Mouse (Mus musculus) embryonic facial prominence, embryonic 11.5 days (tissue): ENCODE measurements around the gene Pde4b. TPM values are rescaled to one million over a fixed set of nuclear protein-coding genes. Genes with fewer than 3 reads are reported as not detected.

ENCODE experiments used
- ATAC-seq: fragments of 200-750 bp; cut with Nextera tagmentation; replicated peaks from 2 replicates; pipeline ENCODE4 v1.8.0; 2017; ENCODE audit warnings: low read depth; ENCODE audit not compliant: insufficient number of reproducible peaks, low FRiP score, low TSS enrichment
- DNase-seq: peaks from one replicate; pipeline ENCODE4 v3.0.0-alpha.2; 2015; ENCODE audit warnings: low spot score
- H3K27ac ChIP-seq: fragments of 300-500 bp; sonication (generic); replicated peaks from 2 replicates; pipeline ENCODE4 v1.5.1; 2014; ENCODE audit warnings: mild to moderate bottlenecking, low read depth, low read length, control low read depth
- H3K27me3 ChIP-seq: fragments of 300-500 bp; sonication (generic); 2 replicates; pipeline ENCODE4 v1.6.1; 2014; ENCODE audit warnings: mild to moderate bottlenecking, low read length, moderate library complexity, mixed read lengths; ENCODE audit not compliant: control insufficient read depth, insufficient read depth
- H3K36me3 ChIP-seq: fragments of 300-500 bp; sonication (generic); replicated peaks from 2 replicates; pipeline ENCODE4 v1.6.1; 2014; ENCODE audit warnings: low read depth, mild to moderate bottlenecking, low read length, moderate library complexity, mixed read lengths; ENCODE audit not compliant: control insufficient read depth, insufficient read depth
- H3K4me1 ChIP-seq: fragments of 300-500 bp; sonication (generic); 2 replicates; pipeline ENCODE4 v1.6.1; 2014; ENCODE audit warnings: low read length, mixed read lengths; ENCODE audit not compliant: control insufficient read depth, insufficient read depth
- H3K4me2 ChIP-seq: fragments of 300-500 bp; sonication (generic); 2 replicates; pipeline ENCODE4 v1.6.1; 2014; ENCODE audit warnings: low read depth, mild to moderate bottlenecking, control low read depth, low read length, moderate library complexity
- H3K4me3 ChIP-seq: fragments of 300-500 bp; sonication (generic); 2 replicates; pipeline ENCODE4 v1.5.1; 2014; ENCODE audit warnings: low read depth, low read length, control low read depth
- H3K9ac ChIP-seq: fragments of 300-500 bp; sonication (generic); replicated peaks from 2 replicates; pipeline ENCODE4 v1.6.1; 2014; ENCODE audit warnings: mild to moderate bottlenecking, control low read depth, low read length
- H3K9me3 ChIP-seq: fragments of 300-500 bp; sonication (generic); replicated peaks from 2 replicates; pipeline ENCODE4 v1.6.1; 2016; ENCODE audit warnings: mild to moderate bottlenecking, low read length, inconsistent platforms, mixed read lengths; ENCODE audit not compliant: control insufficient read depth
- WGBS: fragments of 180-500 bp; shearing (Covaris S2); extraction: QIAGEN DNeasy Blood & Tissue Kit; methylation state at CpG from one replicate; pipeline ENCODE4 v1.1.7; 2014; 5-methylcytosine and 5-hydroxymethylcytosine counted together
- polyA plus RNA-seq: library from polyadenylated mRNA; unstranded; fragments of >200 nt; fragmentation: Nextera tagmentation; extraction: Ambion mirVana; gene quantifications from 2 replicates; pipeline ENCODE4 v1.2.1, GENCODE M21; 2014

Pde4b gene
- polyA plus RNA-seq, 1 experiment from 2014 or later = 10.3 TPM

- WGBS = 30% methylated on average over 8 of the region's 8 CpGs
- peaks cover 3% of the 10 kb centered on the region for H3K4me1 ChIP-seq
- H3K4me3 ChIP-seq = no peak overlapping the region
- no peaks in the 10 kb centered on the region for H3K27me3 ChIP-seq
- H3K36me3 ChIP-seq = no peaks in the 10 kb centered on the region
- H3K27ac ChIP-seq = peak overlapping the region; percentile 54; the same call in 1 of the 2 replicates
- DNase-seq (peak; percentile 87), ATAC-seq (no peak)
- no peaks in the 10 kb centered on the region for H3K9me3 ChIP-seq
- H3K4me2 ChIP-seq = peak overlapping the region; percentile 17
- no peak overlapping the region for H3K9ac ChIP-seq
These were observed 423.6 kb downstream of the Pde4b start for GRCm38 (mm10) chr4:102510939-102511391.

- peak overlapping the region; percentile 54 for H3K27ac ChIP-seq
- DNase-seq (peak; percentile 26), ATAC-seq (0 out of 2 replicates have a peak, but pooled peaks have one; percentile 34)
- peaks cover 3% of the 10 kb centered on the region for H3K4me1 ChIP-seq
- WGBS = 9% methylated on average over 11 of the region's 11 CpGs
- no peaks in the 10 kb centered on the region for H3K9me3 ChIP-seq
- no peaks in the 10 kb centered on the region for H3K27me3 ChIP-seq
- no peaks in the 10 kb centered on the region for H3K36me3 ChIP-seq
- peak overlapping the region; percentile 35 for H3K9ac ChIP-seq
- peak overlapping the region; percentile 17 for H3K4me2 ChIP-seq
- peak overlapping the region; percentile 3; the same call in 1 of the 2 replicates for H3K4me3 ChIP-seq
These were observed 424.2 kb downstream of the Pde4b start for GRCm38 (mm10) chr4:102511511-102511910.

GRCm38 (mm10) chr4:102512940-102513339 lies 425.6 kb downstream of the Pde4b start:
- Histone ChIP-seq H3K4me2 (no peak overlapping the region), H3K27me3 (no peaks in the 10 kb centered on the region), H3K9ac (no peak overlapping the region), H3K4me1 (peaks cover 3% of the 10 kb centered on the region), H3K27ac (no peak overlapping the region), H3K36me3 (no peaks in the 10 kb centered on the region), H3K9me3 (no peaks in the 10 kb centered on the region), H3K4me3 (no peak overlapping the region)
- WGBS = 89% methylated on average over 7 of the region's 7 CpGs
- ATAC-seq (no peak), DNase-seq (no peak)

- Histone ChIP-seq H3K9me3 (no peaks in the 10 kb centered on the region), H3K4me2 (no peak overlapping the region), H3K36me3 (no peaks in the 10 kb centered on the region), H3K27ac (no peak overlapping the region), H3K9ac (no peak overlapping the region), H3K27me3 (no peaks in the 10 kb centered on the region), H3K4me3 (no peak overlapping the region), H3K4me1 (peaks cover 3% of the 10 kb centered on the region)
- ATAC-seq (no peak), DNase-seq (no peak)
- 64% methylated on average over 5 of the region's 5 CpGs for WGBS
These were observed 426.2 kb downstream of the Pde4b start for GRCm38 (mm10) chr4:102513514-102513913.

- Histone ChIP-seq H3K9me3 (no peaks in the 10 kb centered on the region), H3K4me3 (no peak overlapping the region), H3K27ac (no peak overlapping the region), H3K27me3 (no peaks in the 10 kb centered on the region), H3K4me2 (no peak overlapping the region), H3K9ac (no peak overlapping the region), H3K36me3 (no peaks in the 10 kb centered on the region), H3K4me1 (peaks cover 3% of the 10 kb centered on the region)
- DNase-seq (no peak), ATAC-seq (no peak)
- WGBS = 62% methylated on average over 3 of the region's 3 CpGs
These were observed 427.9 kb downstream of the Pde4b start for GRCm38 (mm10) chr4:102514972-102515835.

GRCm38 (mm10) chr4:102516395-102516794 lies 429.1 kb downstream of the Pde4b start:
- ATAC-seq = no peak

GRCm38 (mm10) chr4:102516982-102517630 lies 429.8 kb downstream of the Pde4b start:
- no peak overlapping the region for H3K9ac ChIP-seq
- DNase-seq (no peak), ATAC-seq (no peak)
- no peak overlapping the region for H3K4me2 ChIP-seq
- H3K27ac ChIP-seq = no peak overlapping the region
- no peaks in the 10 kb centered on the region for H3K27me3 ChIP-seq
- H3K36me3 ChIP-seq = no peaks in the 10 kb centered on the region
- no peak overlapping the region for H3K4me3 ChIP-seq
- no peaks in the 10 kb centered on the region for H3K4me1 ChIP-seq
- WGBS = 80% methylated on average over 7 of the region's 7 CpGs
- no peaks in the 10 kb centered on the region for H3K9me3 ChIP-seq

More at GRCm38 (mm10) chr4:102516395-102516794, 429.1 kb downstream of the Pde4b start:
- WGBS = 65% methylated on average over 4 of the region's 4 CpGs
- Histone ChIP-seq H3K27me3 (no peaks in the 10 kb centered on the region), H3K4me1 (peaks cover 3% of the 10 kb centered on the region), H3K9me3 (no peaks in the 10 kb centered on the region), H3K9ac (no peak overlapping the region), H3K4me2 (no peak overlapping the region), H3K36me3 (no peaks in the 10 kb centered on the region), H3K27ac (no peak overlapping the region), H3K4me3 (no peak overlapping the region)
- DNase-seq = no peak

GRCm38 (mm10) chr4:102517653-102518052 lies 430.3 kb downstream of the Pde4b start:
- ATAC-seq (no peak), DNase-seq (no peak)
- Histone ChIP-seq H3K4me1 (no peaks in the 10 kb centered on the region), H3K27ac (no peak overlapping the region), H3K9ac (no peak overlapping the region), H3K4me3 (no peak overlapping the region), H3K27me3 (no peaks in the 10 kb centered on the region), H3K9me3 (no peaks in the 10 kb centered on the region), H3K36me3 (no peaks in the 10 kb centered on the region), H3K4me2 (no peak overlapping the region)
- WGBS = 58% methylated on average over 2 of the region's 2 CpGs
